Mouse (Mus musculus) midbrain, embryonic 14.5 days (tissue): ENCODE results near the gene Atp6ap1l. TPM values are rescaled to one million over a fixed set of nuclear protein-coding genes. Genes with fewer than 3 reads are reported as not detected.

ENCODE experiments used
- ATAC-seq: fragments of 200-750 bp; cut with Nextera tagmentation; 2 replicates; pipeline ENCODE4 v1.8.0; 2017; ENCODE audit warnings: moderate number of reproducible peaks, moderate library complexity; ENCODE audit not compliant: low FRiP score, low TSS enrichment
- DNase-seq: peaks from one replicate; pipeline ENCODE4 v3.0.0-alpha.2; 2015
- H3K27ac ChIP-seq: fragments of 300-500 bp; sonication (generic); replicated peaks from 2 replicates; pipeline ENCODE4 v1.5.1; 2014; ENCODE audit warnings: mild to moderate bottlenecking, low read depth, low read length, moderate library complexity
- H3K27me3 ChIP-seq: fragments of 300-500 bp; sonication (generic); 2 replicates; pipeline ENCODE4 v1.6.1; 2014; ENCODE audit warnings: low read length, control low read depth, mixed read lengths; ENCODE audit not compliant: control insufficient read depth, insufficient read depth
- H3K36me3 ChIP-seq: fragments of 300-500 bp; sonication (generic); 2 replicates; pipeline ENCODE4 v1.6.1; 2014; ENCODE audit warnings: low read length, control low read depth; ENCODE audit not compliant: control insufficient read depth, insufficient read depth
- H3K4me1 ChIP-seq: fragments of 300-500 bp; sonication (generic); 2 replicates; pipeline ENCODE4 v1.6.1; 2014; ENCODE audit warnings: mild to moderate bottlenecking, antibody characterized with exemption, low read length, control low read depth; ENCODE audit not compliant: control insufficient read depth, insufficient read depth
- H3K4me2 ChIP-seq: fragments of 300-500 bp; sonication (generic); 2 replicates; pipeline ENCODE4 v1.6.1; 2014; ENCODE audit warnings: mild to moderate bottlenecking, low read length, moderate library complexity
- H3K4me3 ChIP-seq: fragments of 300-500 bp; sonication (generic); replicated peaks from 2 replicates; pipeline ENCODE4 v1.5.1; 2014; ENCODE audit warnings: low read depth, low read length
- H3K9ac ChIP-seq: fragments of 300-500 bp; sonication (generic); replicated peaks from 2 replicates; pipeline ENCODE4 v1.6.1; 2014; ENCODE audit warnings: mild to moderate bottlenecking, low read length, moderate library complexity
- H3K9me3 ChIP-seq: fragments of 300-500 bp; sonication (generic); 2 replicates; pipeline ENCODE4 v1.6.1; 2016; ENCODE audit warnings: low read length, control low read depth, mixed read lengths; ENCODE audit not compliant: control insufficient read depth
- WGBS: fragments of 180-500 bp; shearing (Covaris S2); extraction: QIAGEN DNeasy Blood & Tissue Kit; methylation state at CpG from one replicate; pipeline ENCODE4 v1.1.7; 2014; 5-methylcytosine and 5-hydroxymethylcytosine counted together
- polyA plus RNA-seq: library from polyadenylated mRNA; unstranded; fragments of >200 nt; fragmentation: Nextera tagmentation; extraction: Ambion mirVana; gene quantifications from 2 replicates; pipeline ENCODE4 v1.2.1, GENCODE M21; 2014

Atp6ap1l gene
- polyA plus RNA-seq, 1 experiment from 2014 or later = 0.91 TPM

- H3K4me3 ChIP-seq = no peak overlapping the region
- DNase-seq (no peak), ATAC-seq (no peak)
- no peaks in the 10 kb centered on the region for H3K4me1 ChIP-seq
- no peaks in the 10 kb centered on the region for H3K9me3 ChIP-seq
- 94% methylated on average over 3 of the region's 3 CpGs for WGBS
- H3K4me2 ChIP-seq = no peak overlapping the region
- H3K27me3 ChIP-seq = no peaks in the 10 kb centered on the region
- no peak overlapping the region for H3K9ac ChIP-seq
- H3K27ac ChIP-seq = no peak overlapping the region
- no peaks in the 10 kb centered on the region for H3K36me3 ChIP-seq
These were observed 43.0 kb downstream of the Atp6ap1l start for GRCm38 (mm10) chr13:90862138-90862537.

DNA sequence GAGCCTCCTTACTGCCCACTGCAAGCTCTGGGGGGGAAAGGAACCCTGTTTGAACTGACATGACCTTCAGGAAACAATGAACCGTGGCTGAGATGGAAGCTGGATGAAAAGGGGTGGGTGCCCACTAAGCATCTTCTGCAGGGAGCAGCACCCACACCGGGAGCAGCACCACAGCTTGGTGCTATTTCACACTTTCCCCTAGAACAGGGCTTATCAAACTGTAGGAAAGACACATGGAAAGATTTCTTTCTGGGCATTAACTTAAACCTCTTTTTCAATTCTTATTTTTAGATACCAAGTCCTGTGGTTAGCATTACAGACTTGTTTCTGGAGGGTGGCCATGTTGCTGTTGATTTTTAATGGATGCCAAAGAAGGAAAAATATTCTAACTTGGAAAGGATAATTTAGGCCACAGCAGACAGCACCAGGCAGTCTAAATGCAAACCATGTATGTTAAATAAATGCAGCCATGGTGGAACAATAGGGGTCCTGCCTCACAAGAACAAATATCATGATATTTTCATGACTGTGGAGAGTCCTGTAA lies 44.2 kb downstream of the Atp6ap1l start:
- Histone ChIP-seq H3K4me2 (no peak overlapping the region), H3K27ac (no peak overlapping the region), H3K27me3 (no peaks in the 10 kb centered on the region), H3K9me3 (no peaks in the 10 kb centered on the region), H3K36me3 (no peaks in the 10 kb centered on the region), H3K4me1 (no peaks in the 10 kb centered on the region), H3K9ac (no peak overlapping the region), H3K4me3 (no peak overlapping the region)
- no peak for ATAC-seq
- WGBS = 82% methylated on average over 2 of the region's 2 CpGs
- no peak for DNase-seq

DNA sequence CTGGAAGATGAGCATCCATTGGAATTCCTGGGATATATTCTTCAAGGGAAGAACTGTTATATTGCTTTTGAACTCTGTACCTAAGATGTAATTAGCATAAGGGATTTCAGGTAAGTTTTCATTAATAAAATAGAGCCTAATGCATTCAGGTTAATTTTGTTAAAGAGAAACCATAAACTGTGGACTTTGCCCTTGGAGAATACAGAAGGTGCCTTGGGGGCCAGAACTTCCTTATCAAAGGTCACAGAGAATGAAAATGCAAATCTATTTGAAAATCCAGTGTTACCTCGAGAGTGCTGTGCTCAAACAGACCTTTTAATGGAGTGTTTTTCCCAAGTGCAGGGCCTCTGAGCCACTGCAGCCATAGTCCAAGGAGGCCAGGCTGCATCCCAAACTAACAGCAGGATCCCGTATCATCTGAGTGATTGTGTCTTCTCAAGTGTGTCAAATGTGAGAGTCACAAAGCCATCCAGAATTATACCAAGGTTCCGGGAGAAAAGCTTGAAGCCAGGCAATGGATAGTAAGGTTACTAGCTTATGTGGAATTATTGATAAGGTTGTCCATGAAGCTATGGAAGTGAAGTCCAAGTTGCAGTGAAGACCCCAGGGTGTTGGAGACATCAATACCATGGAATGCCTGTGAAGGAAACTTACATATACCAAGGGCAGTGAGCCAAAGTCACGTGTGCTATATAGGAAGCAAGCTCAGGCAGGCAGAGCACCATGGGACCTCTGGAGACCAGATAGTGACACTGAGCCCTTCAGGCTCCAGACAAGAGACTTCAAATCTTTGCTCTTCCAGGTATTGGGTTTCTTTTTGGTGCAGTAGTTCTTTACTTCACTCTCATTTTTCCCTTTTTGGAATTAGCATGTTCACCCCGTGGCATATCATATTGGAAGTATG lies 52.2 kb downstream of the Atp6ap1l start:
- Histone ChIP-seq H3K9me3 (no peaks in the 10 kb centered on the region), H3K9ac (no peak overlapping the region), H3K27ac (no peak overlapping the region), H3K4me3 (no peak overlapping the region), H3K27me3 (no peaks in the 10 kb centered on the region), H3K36me3 (no peaks in the 10 kb centered on the region), H3K4me2 (no peak overlapping the region), H3K4me1 (no peaks in the 10 kb centered on the region)
- DNase-seq (no peak), ATAC-seq (no peak)
- WGBS = 75% methylated on average over 5 of the region's 5 CpGs

GRCm38 (mm10) chr13:90851795-90852194 lies 53.4 kb downstream of the Atp6ap1l start:
- ATAC-seq (no peak), DNase-seq (no peak)
- H3K4me3 ChIP-seq = no peak overlapping the region
- no peaks in the 10 kb centered on the region for H3K36me3 ChIP-seq
- H3K9ac ChIP-seq = no peak overlapping the region
- no peaks in the 10 kb centered on the region for H3K27me3 ChIP-seq
- H3K4me2 ChIP-seq = no peak overlapping the region
- no peaks in the 10 kb centered on the region for H3K4me1 ChIP-seq
- H3K27ac ChIP-seq = no peak overlapping the region
- 85% methylated on average over 4 of the region's 4 CpGs for WGBS
- H3K9me3 ChIP-seq = no peaks in the 10 kb centered on the region

- ATAC-seq (no peak), DNase-seq (no peak)
- no peaks in the 10 kb centered on the region for H3K9me3 ChIP-seq
- H3K4me1 ChIP-seq = no peaks in the 10 kb centered on the region
- H3K4me3 ChIP-seq = no peak overlapping the region
- no peaks in the 10 kb centered on the region for H3K27me3 ChIP-seq
- no peak overlapping the region for H3K9ac ChIP-seq
- H3K27ac ChIP-seq = no peak overlapping the region
- no peaks in the 10 kb centered on the region for H3K36me3 ChIP-seq
- H3K4me2 ChIP-seq = no peak overlapping the region
These were observed 61.0 kb downstream of the Atp6ap1l start for GRCm38 (mm10) chr13:90844191-90844590.

DNA sequence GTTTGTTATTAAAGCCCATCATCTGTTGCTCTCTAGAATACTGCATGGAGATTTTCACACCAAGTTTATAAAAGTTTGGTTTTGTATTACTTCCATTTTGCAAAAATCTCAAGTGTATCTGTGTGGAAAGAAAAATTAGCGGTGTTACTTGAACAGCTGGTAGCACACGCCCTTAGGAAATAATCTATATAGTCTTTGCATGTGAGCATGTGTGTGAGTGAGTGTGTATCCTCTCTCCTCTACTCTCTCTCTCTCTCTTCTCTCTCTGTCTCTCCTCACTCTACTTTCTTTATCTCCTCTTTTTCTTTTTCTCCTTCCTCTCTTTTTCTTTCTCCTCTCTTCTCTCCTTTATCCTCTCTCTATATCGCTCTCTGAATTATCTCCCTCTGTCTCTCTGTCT lies 61.7 kb downstream of the Atp6ap1l start:
- ATAC-seq (no peak), DNase-seq (no peak)
- Histone ChIP-seq H3K27me3 (no peaks in the 10 kb centered on the region), H3K4me1 (no peaks in the 10 kb centered on the region), H3K9ac (no peak overlapping the region), H3K27ac (no peak overlapping the region), H3K4me2 (no peak overlapping the region), H3K4me3 (no peak overlapping the region), H3K36me3 (no peaks in the 10 kb centered on the region), H3K9me3 (no peaks in the 10 kb centered on the region)
- 94% methylated on average over 3 of the region's 3 CpGs for WGBS

DNA sequence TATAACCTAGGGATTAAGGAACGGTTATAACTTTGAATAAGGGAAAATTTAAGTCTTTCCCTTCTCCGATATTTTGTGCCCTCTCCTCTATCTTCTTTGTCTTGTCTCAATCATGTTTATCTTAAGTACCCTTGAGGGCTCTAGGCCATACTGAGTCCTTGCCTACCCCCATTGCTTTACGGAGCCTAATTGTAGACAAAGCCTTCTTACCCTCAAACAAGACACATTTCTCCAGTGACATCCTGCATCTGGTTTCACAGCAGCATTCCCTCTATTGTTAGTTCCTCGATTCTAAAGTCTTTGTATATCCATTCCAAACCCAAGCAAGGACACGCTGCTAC lies 64.0 kb downstream of the Atp6ap1l start:
- Histone ChIP-seq H3K4me2 (no peak overlapping the region), H3K9ac (no peak overlapping the region), H3K9me3 (no peaks in the 10 kb centered on the region), H3K36me3 (no peaks in the 10 kb centered on the region), H3K27ac (no peak overlapping the region), H3K4me1 (no peaks in the 10 kb centered on the region), H3K27me3 (no peaks in the 10 kb centered on the region), H3K4me3 (no peak overlapping the region)
- 48% methylated on average over 5 of the region's 5 CpGs for WGBS
- DNase-seq = no peak
- ATAC-seq = peak; percentile 16; the same call in 1 of the 2 replicates

- no peaks in the 10 kb centered on the region for H3K36me3 ChIP-seq
- no peaks in the 10 kb centered on the region for H3K4me1 ChIP-seq
- no peak overlapping the region for H3K27ac ChIP-seq
- no peak overlapping the region for H3K4me3 ChIP-seq
- ATAC-seq = peak; percentile 68
- H3K27me3 ChIP-seq = no peaks in the 10 kb centered on the region
- peak; percentile 92 for DNase-seq
- H3K4me2 ChIP-seq = no peak overlapping the region
- no peaks in the 10 kb centered on the region for H3K9me3 ChIP-seq
- WGBS = 53% methylated on average over 15 of the region's 15 CpGs
- no peak overlapping the region for H3K9ac ChIP-seq
These were observed 64.5 kb downstream of the Atp6ap1l start for GRCm38 (mm10) chr13:90840530-90841212.
